Mouse (Mus musculus): ENCODE data around the gene F3. TPM values are rescaled to one million over a fixed set of nuclear protein-coding genes. Genes with fewer than 3 reads are reported as not detected.
"Not testable (repeated sequence)": the region's sequence is repeated elsewhere in the genome, so short reads cannot be mapped to it uniquely, and the experiment has no call there.

Gene F3
- polyA plus RNA-seq, 1 experiment from 2014 or later = 12.1 TPM

DNA sequence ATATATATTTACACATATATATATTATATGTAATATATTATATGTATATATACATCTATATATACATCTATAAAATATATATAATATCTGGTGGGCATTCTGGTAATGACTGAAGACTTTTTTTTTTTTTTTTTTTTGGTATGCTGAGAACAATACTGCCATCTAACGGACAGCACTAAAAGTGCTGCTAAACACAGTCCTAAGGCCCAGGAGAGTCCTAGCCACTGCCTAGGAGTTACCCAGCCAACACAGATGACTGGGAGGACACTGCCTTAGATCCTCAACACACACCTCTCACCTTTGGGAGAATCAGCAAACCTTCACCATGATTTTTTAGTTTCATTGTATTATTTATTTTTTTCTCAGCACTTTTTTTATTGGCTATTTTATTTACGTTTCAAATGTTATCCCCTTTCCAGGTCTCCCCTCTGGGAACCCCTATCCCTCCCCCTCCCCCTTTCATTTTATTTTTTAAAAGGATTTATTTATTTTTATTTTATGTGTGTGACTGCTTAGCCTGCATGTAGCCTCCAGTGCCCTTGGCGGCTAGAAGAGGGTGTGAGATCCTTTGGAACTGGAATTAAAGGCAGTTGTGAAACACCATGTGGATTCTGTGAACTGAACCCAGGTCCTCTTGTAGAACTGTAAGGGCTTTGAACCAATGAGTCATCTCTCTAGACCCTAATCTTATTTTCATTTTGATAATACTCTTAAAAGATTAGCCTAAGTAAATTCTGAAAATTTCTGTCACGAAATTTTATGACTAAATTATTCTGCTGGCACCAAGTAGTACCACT, 38.9 kb downstream of the F3 start:
- no peak for DNase-seq (ENCODE audit: low spot score)
- Histone ChIP-seq H3K4me1 (no peaks in the 10 kb centered on the region), H3K27me3 (replicated peaks; ENCODE audit: low read depth, poor library complexity, severe bottlenecking) (no peaks in the 10 kb centered on the region), H3K4me3 (no peak overlapping the region), H3K27ac (replicated peaks) (no peak overlapping the region), H3K36me3 (replicated peaks) (peaks cover 52% of the 10 kb centered on the region), H3K9me3 (no peaks in the 10 kb centered on the region)
- 63% methylated on average over 4 of the region's 4 CpGs for WGBS

DNA sequence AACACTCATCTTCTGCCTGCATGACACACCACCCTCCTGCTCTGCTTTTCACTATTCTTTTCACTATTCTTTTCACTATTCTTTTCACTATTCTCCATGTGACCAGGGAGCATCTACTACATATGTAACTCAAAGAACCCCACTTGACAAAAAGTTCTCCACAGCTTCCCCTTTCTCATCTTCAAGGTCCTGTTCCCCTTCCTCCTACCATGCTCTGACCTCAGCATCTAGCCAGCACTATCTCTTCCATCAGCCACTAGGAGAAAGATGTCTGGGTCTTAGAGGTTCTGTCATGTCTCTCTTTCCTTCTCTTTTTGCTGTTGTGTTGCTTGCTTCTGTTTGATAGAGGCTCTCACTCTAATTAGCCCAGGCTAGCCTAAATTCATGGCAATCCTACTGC, 42.7 kb downstream of the F3 start:
- no peak overlapping the region for H3K4me3 ChIP-seq
- no peaks in the 10 kb centered on the region for H3K4me1 ChIP-seq
- H3K27ac ChIP-seq (replicated peaks) = no peak overlapping the region
- H3K36me3 ChIP-seq (replicated peaks) = peaks cover 74% of the 10 kb centered on the region
- no peak for DNase-seq (ENCODE audit: low spot score)
- H3K27me3 ChIP-seq (replicated peaks; ENCODE audit: low read depth, poor library complexity, severe bottlenecking) = no peaks in the 10 kb centered on the region
- H3K9me3 ChIP-seq = no peaks in the 10 kb centered on the region

DNA sequence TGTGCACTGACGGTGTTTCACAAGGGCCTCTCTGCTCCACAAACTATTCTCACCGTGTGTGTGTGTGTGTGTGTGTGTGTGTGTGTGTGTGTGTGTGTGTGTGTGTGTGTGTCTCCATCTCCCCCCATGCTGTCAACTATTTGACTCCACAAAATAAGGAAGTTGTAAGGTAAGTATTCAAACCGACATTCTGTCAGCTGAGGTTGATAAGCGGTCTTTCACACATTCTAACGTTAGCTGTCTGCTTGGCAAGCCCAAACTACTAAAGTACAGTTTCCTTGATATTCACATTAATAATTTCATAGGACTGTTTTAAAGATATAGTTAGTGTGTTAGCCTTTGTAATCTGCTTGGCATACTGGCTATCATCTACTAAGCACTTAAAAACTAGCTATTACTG, 43.5 kb downstream of the F3 start:
- Histone ChIP-seq H3K36me3 (replicated peaks) (peaks cover 81% of the 10 kb centered on the region), H3K27ac (replicated peaks) (no peak overlapping the region), H3K27me3 (replicated peaks; ENCODE audit: low read depth, poor library complexity, severe bottlenecking) (no peaks in the 10 kb centered on the region), H3K4me1 (no peaks in the 10 kb centered on the region), H3K9me3 (no peaks in the 10 kb centered on the region), H3K4me3 (no peak overlapping the region)
- WGBS = 93% methylated on average over 5 of the region's 5 CpGs
- DNase-seq (ENCODE audit: low spot score) = no peak

DNA sequence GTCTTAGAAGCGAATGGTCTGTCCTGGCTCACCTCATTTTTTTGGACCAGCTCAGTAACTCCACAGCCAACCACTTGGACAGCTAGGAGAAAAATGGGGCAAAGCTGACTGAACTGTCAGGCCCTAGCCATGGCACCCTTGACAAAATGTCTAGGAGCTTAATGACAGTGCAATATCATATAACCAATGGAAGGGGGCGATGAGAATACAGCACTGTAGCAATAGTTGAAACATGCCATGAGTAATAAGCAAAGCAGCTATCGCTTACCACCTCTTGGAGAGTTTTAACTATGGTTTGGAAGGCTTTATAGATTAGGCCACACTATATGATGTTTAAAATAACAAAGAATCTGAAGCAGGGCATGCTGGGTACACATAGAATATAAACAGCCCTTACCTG, 45.4 kb downstream of the F3 start:
- H3K9me3 ChIP-seq = no peaks in the 10 kb centered on the region
- no peaks in the 10 kb centered on the region for H3K27me3 ChIP-seq (replicated peaks; ENCODE audit: low read depth, poor library complexity, severe bottlenecking)
- H3K27ac ChIP-seq (replicated peaks) = no peak overlapping the region
- peaks cover 87% of the 10 kb centered on the region for H3K36me3 ChIP-seq (replicated peaks)
- 95% methylated on average over 3 of the region's 3 CpGs for WGBS
- H3K4me1 ChIP-seq = no peaks in the 10 kb centered on the region
- DNase-seq (ENCODE audit: low spot score) = no peak
- H3K4me3 ChIP-seq = no peak overlapping the region

- not testable (repeated sequence) for H3K27me3 ChIP-seq (replicated peaks; ENCODE audit: low read depth, poor library complexity, severe bottlenecking); H3K4me1 ChIP-seq; H3K4me3 ChIP-seq; DNase-seq (ENCODE audit: low spot score); H3K9me3 ChIP-seq; H3K27ac ChIP-seq (replicated peaks)
- peaks cover 64% of the 10 kb centered on the region for H3K36me3 ChIP-seq (replicated peaks)
- WGBS = 95% methylated on average over 4 of the region's 4 CpGs
Measured at GRCm38 (mm10) chr3:121773336-121773735, 50.0 kb downstream of the F3 start.

DNA sequence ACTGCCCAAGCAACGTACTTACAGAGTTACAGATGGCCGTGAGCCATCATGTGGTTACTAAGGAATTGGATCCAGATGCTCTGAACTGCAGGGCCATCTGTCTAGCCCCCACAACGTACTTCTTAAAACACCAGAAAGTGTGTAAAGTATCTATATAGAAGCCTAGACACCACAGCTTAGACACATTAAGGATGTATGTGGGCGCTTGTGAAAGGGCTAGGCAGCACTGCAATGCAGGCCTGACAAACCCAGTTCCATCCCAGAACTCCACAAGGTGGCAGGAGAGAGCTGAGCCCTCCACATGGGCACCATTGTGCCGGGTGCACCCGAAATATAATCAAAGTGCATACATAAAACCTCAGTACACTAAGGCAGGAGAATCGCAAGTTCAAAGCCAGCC, 54.6 kb downstream of the F3 start:
- Histone ChIP-seq H3K27ac (replicated peaks) (0 out of 2 replicates have a peak overlapping the region, but pooled peaks have one; percentile 36), H3K9me3 (no peaks in the 10 kb centered on the region)
- 40% methylated on average over 7 of the region's 7 CpGs for WGBS

DNA sequence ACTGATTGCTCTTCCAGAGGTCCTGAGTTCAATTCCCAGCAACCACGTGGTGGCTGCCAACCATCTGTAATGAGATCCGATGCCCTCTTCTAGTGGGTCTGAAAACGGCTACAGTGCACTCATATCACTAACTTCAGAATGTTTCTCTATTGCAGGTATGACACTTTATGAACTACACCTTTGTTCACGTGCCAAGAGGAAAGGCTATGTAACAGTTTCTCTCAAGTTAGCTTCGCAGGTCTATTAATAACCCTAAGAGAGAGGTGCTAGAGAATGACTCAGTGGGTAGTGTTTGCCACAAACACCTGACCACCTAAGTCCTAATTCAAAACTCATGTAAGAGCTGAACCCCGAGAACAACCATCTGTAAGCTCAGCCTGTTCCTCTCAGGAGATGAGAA, 59.7 kb downstream of the F3 start:
- DNase-seq (ENCODE audit: low spot score) = no peak
- no peak overlapping the region for H3K4me3 ChIP-seq
- no peaks in the 10 kb centered on the region for H3K27me3 ChIP-seq (replicated peaks; ENCODE audit: low read depth, poor library complexity, severe bottlenecking)
- H3K4me1 ChIP-seq = no peaks in the 10 kb centered on the region
- peaks cover 18% of the 10 kb centered on the region; the same call in 1 of the 2 replicates for H3K36me3 ChIP-seq (replicated peaks)
- WGBS = 92% methylated on average over 6 of the region's 6 CpGs
- H3K27ac ChIP-seq (replicated peaks) = no peak overlapping the region
- no peaks in the 10 kb centered on the region for H3K9me3 ChIP-seq

More for the DNA sequence above, 54.6 kb downstream of the F3 start:
- Histone ChIP-seq H3K36me3 (replicated peaks) (peaks cover 35% of the 10 kb centered on the region), H3K27me3 (replicated peaks; ENCODE audit: low read depth, poor library complexity, severe bottlenecking) (no peaks in the 10 kb centered on the region), H3K4me1 (peaks cover 5% of the 10 kb centered on the region; the same call in 1 of the 2 replicates), H3K4me3 (no peak overlapping the region)
- DNase-seq (ENCODE audit: low spot score) = peak; percentile 76

Other genes starting within 250 kb of the F3 start
- gene Slc44a3, start 191.1 kb upstream of the F3 start, polyA plus RNA-seq (2016; fragmentation: Nextera tagmentation; extraction: Ambion mirVana) = 0.83 and 1.6 TPM in 2 replicates
- not detected in 2 replicates for gene 4930432M17Rik, start 52.8 kb upstream of the F3 start, polyA plus RNA-seq (2016; fragmentation: Nextera tagmentation; extraction: Ambion mirVana)
- 40.1 and 44.0 TPM in 2 replicates for gene Abcd3, start 91.8 kb downstream of the F3 start, polyA plus RNA-seq (2016; fragmentation: Nextera tagmentation; extraction: Ambion mirVana)
- 40.9 and 46.9 TPM in 2 replicates for gene Arhgap29, start 229.0 kb downstream of the F3 start, polyA plus RNA-seq (2016; fragmentation: Nextera tagmentation; extraction: Ambion mirVana)